Mouse (Mus musculus): ENCODE measurements around the gene 1700001K19Rik. TPM values are rescaled to one million over a fixed set of nuclear protein-coding genes. Genes with fewer than 3 reads are reported as not detected.

The 1700001K19Rik gene
- not detected in 2 replicates for polyA plus RNA-seq (2012; rRNA removed)

DNA sequence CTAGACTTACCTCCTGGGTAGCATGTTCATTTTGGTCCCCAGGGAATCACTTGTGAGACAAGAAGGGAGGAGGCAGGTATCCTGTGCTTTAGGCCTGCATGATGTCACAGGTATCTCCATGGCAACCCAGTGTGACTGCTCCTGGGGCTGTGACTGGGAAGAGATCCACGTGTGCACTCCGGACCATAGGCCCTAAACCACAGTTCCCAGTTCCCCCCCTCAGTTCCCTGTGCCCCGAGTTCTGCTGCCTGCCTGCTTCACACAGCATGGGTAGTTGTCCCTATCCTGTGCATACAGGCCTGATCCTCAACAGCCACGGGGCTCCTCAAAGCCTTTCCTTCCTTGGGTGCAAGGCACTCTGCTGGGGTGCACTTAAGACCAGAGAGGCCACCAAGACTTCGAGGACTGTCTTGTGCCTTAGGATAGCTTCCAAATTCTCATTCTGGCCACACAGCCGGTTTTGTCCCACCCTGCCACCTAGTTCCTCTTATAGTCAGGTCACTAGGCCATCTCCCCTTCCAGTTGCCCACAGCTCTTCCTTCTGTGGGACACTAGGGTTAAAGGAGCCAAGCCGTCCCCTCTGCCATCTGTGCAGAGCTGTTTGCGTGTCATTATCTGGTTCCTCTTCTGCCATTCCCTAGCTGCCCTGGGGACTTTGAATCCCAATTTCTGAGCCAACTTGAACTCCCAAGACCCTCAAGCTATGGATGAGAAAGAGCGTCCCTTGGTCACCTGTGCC is at the start of gene 1700001K19Rik:
Gene 1700001K19Rik, minus strand, starts transcription at position 59 of the 739 bp plus-strand sequence.

DNA sequence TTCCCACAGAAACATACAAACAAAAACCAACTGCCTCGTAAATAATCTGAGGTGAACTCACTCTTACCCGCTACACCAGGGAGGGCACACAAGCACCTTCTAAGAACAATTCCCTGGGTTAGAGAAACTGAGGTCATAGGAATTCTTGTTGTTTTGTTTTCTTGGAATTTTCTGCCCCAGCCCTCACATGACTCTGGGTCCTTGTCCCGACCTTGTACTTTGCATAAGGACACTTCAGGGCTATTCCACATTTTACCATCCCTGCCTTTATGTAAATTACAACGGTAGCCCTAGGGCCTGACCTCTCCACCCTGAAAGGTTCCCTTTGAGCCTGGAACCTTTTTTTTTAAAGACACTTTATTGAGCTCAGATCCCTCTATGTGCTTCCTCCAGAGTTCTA is 20.1 kb upstream of the 1700001K19Rik start, which contains the start of gene Hsp90aa1:
Gene Hsp90aa1, minus strand, starts transcription at position 173 of the 400 bp plus-strand sequence.

Other genes starting within 250 kb of the 1700001K19Rik start
- 20.7 and 21.7 TPM in 2 replicates for gene Ppp2r5c, start 235.5 kb downstream of the 1700001K19Rik start, polyA plus RNA-seq (2012; rRNA removed)
- 21.8 and 26.7 TPM in 2 replicates for gene Dync1h1, start 81.2 kb downstream of the 1700001K19Rik start, polyA plus RNA-seq (2012; rRNA removed)
- 82.8 and 95.8 TPM in 2 replicates for gene Hsp90aa1, start 20.1 kb upstream of the 1700001K19Rik start, polyA plus RNA-seq (2012; rRNA removed)
- gene Wdr20, start 55.3 kb upstream of the 1700001K19Rik start, polyA plus RNA-seq (2012; rRNA removed), result 10.3 and 10.4 TPM in 2 replicates
- gene Mok, start 158.3 kb upstream of the 1700001K19Rik start, polyA plus RNA-seq (2012; rRNA removed), result 0.29 and 0.41 TPM in 2 replicates
- gene Zfp839, start 167.6 kb upstream of the 1700001K19Rik start, polyA plus RNA-seq (2012; rRNA removed), result 3.1 and 4.0 TPM in 2 replicates
- gene Cinp, start 206.5 kb upstream of the 1700001K19Rik start, polyA plus RNA-seq (2012; rRNA removed), result 28.8 and 31.3 TPM in 2 replicates
- 2.3 and 2.9 TPM in 2 replicates for gene Tecpr2, start 206.6 kb upstream of the 1700001K19Rik start, polyA plus RNA-seq (2012; rRNA removed)